Mouse (Mus musculus) thymus, postnatal 4 days (tissue): Measurements from ENCODE around the gene Rftn2.

Source experiments
- DNase-seq: peaks from one replicate; pipeline ENCODE4 v3.0.0; 2021

The Rftn2 gene

DNA sequence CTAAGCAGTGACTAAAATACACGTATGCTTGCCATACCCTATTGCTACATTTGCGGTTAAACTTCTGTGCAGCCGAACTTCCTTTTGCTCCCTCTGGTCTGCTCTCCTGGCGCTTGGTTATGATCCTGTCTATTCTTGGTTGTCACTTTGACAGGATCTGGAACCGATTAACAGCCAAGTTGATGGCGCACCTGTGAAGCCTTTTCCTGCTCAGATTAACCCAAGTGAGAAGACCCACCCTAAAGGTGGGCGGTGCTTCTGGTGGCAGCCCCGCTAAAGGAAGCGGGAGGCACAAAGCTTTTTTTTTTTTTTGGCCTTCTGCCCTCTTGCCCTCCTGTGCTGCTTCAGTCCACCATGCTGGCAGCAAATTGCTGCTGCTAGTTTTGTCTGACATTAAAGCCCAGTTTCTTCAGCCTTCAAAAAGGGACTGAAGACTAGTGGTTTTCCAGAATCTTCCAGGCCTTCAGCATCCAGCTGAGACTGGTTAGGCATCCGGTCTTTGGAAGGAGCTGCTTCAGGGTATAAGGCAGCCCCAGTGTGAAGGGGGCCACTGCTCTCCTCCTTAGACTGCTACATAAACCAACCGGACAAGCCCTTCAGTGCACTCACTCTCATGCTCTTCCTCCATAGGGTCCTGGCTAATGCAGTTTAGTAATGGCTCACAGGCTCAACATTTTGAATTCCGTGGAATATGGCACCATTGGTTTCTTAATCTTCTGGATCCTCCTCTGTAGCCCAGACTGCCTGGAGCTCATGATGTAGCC is 16.2 kb downstream of the Rftn2 start:
- peak; percentile 67 for DNase-seq

DNA sequence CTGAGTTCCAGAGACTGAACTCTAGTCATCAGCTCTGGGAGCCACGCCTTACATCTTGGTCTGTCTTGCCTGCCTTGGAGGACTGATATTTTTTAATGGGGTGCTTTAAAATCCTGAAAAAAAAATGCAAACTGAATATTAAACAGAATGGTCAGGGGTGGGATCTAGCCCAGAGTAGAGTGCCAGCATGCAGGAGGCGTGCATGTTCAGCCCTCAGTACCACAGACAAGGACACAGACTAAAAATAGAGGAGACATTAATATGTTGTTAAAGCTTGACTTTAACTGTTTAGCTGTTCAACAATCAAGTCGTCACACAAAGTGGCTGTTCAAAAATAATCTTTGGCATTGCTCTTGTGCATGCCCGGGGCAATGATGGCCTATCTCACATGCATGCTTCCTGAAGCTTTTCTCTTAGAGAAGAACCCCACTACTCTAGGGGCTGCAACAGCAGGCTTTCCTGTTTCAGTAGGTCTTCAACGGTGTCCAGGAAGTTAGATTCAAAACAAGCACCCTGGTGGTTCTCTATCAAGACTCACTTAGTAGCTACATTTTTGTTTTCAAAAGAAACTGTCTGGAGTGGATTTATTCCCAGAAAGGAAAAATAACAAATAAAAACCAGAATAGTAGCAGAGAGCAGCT is 18.0 kb downstream of the Rftn2 start:
- peak; percentile 28 for DNase-seq

DNA sequence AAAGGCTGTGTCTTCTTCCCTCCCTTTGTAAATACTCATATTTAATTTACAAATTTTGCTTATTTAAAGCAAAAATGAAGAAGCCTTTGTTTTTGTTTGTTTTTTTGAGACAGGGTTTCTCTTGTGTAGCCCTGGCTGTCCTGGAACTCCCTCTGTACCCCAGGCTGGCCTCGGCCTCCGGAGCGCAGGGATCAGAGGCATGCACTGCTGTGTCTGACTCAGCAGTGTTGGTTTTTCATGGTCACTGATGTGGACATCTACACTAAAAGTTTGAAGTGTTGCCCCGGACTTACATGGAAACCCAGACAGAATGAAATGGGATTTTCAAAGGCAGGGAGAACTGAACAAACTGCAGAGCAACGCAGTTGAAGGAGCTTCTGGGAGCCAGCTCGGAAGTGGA is 19.0 kb downstream of the Rftn2 start:
- no peak for DNase-seq

DNA sequence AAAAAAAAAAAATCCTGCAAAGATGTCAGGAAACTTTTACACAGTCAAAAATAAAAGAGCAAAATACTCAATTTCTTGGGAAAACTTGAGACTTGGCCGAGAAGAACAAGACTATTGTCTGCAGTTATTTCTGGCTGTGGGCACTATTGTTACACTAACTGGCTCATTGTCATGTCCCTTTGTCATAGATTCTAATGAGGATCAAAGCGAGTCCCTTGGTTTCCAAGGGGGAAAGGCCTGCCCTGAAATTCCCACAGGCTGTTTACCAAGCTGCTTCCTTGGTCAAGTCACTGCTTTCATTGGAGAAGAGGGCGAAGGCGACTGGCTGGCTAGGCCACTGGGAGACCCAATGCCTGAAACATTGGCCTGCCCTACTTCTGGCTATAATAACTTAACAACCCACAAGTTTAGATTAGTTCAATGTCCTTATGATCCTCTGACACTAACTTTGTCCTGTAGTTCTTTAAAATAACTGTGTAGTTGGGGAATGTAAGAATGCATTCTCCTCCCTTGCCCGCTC is 20.7 kb downstream of the Rftn2 start:
- DNase-seq, result no peak

DNA sequence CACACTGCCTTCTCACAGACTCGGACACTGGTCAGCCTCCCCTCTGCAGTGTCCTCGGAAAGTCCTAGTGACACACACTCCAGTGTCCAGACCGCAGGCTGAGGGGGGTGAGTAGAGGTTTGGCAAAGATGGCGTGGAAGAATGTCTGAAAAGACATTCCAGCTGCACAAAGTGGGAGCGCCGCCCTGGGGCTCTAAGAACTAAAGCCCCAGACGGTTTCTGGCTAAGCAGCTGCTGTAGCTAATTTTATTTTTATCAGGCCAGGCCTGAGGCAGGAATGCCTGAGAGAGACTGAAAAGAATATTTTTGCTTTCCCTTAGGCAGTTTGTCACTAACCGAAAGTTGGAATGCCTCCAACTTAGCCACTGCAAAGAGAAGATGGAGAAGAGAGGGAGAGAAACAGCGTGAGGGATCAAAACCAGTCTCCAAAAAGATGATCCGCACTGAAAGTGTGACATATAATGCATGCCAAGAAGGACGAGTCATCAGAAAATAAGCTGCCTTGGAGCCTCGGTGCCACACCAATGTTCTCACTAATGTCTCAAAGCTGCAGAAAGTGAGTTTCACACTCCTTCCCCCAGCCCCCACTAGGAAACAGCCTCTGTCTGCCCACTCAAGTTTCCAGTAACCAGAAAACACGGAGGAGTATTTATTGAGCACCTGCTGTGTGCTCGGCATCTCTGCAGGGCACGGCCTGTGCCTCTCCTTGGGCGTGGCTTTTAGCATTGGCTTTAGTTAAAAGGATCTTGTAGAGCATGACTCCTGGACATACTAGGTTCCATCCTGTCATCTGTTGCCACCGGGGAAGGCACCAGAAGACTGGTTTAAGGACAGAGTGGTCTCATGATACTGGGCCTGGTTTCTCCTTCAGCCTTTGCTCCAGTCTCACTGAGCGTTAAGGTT is 24.5 kb downstream of the Rftn2 start:
- DNase-seq, result no peak

DNA sequence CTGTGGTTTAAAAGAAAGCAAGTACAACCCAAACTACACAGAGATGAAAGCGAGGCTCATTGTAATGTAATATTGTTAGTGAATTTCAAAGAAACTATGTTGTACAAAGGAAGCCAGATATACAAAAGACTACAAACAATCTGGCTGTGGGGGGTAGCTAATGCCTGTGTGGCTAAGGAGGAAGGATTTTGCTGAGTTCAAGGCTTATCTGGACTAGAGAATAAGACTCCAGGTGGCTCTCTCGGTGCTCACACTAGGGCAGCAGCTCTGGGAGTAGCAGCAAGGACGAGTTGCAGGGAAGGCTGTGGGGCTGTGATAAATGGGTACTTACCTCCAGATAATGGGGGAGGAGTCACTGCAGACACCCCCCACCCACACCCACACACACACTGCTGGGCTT is 27.9 kb downstream of the Rftn2 start:
- DNase-seq, result no peak

DNA sequence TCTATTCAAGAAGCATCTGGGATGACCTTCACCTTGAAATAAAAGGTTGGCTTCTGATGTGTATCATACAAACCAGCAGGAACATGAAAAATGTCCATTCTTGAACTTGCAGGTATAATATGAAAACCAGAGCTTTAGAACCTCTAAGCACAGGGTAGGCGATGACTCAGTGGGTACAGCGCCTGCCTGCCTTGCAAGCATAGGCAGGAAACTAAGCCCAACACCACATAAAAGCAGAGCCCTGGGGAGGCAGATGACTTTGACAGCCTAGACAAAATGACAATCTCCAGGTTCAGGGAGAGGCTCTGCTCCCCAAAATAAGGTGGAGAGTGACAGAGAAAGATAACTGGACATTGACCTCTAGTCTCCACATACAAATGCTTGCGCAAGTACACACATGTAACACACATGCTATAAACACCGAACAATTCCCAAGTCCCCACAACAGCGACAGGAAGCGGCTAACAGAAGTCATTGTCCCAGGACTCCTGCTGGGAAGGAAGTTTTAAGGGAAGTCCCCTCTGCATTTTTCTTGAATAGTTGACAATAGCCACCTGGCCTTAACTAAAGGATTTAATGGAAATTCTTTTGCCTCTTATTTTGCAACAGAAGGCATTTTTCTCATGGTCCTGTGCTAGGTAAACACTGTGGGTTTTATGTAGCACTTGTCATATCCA is 30.1 kb downstream of the Rftn2 start:
- DNase-seq, result peak; percentile 43

DNA sequence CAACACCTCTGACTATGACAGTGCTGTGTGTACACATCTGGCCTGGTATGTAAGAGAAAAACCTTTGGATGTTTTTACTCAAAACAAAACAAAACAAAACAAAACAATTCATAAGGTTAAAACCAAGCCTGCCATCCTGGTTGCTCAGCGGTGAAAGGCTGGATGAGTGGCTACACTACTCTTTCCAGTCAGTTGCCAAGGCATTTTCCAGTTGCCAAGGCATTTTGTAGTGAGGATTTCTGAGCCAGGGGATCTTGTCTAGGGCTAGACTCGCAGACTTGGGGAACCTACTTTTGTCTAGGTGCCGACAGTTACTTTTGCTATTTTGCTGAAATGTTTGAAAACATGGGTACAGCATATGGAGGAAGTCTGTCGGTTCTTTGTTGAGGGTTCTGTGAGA is 31.6 kb downstream of the Rftn2 start:
- DNase-seq, result no peak

DNA sequence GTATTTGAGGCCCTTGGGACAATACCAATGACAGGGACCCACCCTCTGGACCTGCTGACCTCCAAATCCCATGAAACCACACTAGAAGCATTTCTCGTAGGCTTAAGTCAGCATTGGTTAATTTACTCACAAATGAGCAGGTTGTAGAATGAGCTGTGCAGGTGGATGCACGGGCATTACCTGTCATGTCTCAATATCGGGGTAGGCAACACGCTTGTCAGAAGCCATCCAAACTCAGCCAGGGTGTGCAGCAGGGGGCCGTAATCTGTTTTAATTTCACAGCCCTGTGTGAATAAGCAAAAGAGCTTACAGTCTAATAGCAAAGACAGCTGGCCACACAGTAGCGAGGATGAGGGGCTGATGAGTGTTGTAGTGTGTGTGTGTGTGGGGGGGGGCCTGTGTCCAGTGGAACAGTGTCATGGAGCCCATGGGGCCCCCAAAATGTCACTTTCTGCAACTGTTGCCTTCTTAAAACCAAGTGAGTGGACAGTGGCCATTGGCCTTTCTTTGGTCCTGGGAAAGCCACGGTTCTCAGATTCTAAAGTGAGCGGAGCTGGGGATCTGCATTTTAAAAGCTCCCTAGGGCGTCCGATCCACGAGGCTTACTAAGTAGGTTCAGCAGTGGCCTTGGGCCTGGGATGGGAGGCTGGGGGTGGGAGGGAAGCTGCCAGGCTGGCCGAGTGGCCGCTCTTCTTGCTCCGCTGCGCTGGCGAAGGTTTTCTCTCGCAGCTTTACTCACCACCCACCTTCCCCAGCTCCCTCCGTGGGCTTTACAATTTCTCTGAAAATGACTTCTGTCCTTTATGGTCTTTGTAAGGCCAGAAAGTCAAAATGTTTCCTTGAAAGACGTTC is 32.3 kb downstream of the Rftn2 start:
- no peak for DNase-seq

DNA sequence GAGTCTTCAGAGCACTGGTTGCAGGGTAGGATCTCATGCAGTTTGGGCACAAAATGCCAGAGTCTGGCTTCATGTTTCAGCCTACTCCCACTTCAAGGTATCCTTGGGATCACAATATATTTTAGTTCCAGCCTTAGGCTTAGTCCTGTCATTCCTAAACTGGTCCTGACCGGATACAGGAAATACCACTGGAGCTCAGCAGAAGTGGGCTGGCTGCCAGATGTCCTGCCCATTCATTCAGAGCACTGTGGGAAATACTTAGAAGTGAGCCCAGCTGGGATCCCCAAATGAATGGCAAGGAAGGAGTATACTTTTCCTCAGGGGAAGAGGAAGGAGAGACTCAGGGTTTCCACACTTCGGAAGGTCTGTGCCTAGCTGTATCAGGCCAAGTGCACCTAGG is 33.3 kb downstream of the Rftn2 start:
- no peak for DNase-seq

DNA sequence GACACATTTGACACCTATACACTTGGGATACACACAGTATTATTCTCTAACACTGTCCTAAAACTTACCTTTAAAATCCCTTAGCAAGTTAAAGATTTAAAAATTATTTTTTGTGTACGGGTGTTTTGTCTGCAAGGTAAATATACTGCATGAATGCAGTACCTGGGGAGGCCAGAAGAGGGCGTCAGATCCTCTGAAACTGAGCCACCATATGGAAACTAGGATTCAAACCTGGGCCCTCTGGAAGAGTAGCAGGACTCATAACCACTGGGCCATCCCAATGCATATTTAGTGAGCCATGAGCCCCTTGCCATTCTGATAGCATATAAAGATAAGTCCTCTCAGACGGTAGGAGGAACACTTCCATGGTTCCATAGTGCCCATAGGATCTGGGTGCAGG is 33.8 kb downstream of the Rftn2 start:
- DNase-seq, result peak; percentile 69

DNA sequence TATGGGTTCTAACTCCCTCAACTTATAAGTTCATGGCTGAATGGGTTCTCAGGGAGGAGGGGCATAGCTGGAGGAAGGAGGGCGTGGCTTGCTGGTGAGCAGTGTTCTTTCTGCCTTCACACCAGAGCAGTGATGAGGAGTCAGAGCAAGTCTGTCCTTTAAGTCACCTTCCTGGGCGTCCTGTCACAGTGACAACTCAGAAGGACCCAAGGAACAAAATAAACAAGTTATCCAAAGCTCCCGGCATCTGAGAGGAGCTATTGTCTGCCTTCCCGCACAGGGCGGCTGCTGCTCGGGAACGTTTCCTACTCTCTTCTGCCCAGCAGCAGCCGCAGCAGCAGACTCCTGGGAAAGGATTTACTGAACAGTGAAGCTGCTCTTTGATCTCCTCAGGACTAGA is 34.6 kb downstream of the Rftn2 start:
- DNase-seq, result no peak

DNA sequence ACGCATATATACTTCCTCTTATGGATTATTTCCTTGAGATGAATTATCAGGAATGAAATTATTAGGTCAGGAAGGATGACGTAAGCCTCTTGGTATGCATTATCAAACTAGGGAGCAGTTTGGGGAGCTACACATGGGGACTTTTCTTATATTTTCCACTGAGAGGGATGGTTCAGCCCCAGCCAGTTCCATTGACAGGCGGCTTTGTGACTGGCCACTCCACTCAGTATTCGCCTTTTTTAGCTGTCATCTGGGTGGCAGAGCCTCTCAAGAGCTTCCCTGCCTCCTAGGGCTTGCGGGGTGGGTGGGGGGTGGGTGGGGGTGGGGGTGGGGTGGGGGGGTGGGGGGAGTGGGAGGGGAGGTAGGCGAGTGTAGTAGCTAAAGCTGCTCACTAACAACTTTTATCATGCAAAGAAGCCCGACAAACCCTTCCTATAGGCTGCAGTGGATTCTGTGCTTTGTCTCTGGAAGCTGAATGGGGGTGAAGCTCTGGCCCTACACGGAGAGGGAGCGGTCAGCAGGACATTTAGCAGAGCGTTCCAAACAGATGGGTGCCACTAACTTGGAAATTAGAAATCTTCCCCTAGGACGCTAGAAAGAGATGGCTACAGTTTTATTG is 39.9 kb downstream of the Rftn2 start:
- DNase-seq, result no peak

DNA sequence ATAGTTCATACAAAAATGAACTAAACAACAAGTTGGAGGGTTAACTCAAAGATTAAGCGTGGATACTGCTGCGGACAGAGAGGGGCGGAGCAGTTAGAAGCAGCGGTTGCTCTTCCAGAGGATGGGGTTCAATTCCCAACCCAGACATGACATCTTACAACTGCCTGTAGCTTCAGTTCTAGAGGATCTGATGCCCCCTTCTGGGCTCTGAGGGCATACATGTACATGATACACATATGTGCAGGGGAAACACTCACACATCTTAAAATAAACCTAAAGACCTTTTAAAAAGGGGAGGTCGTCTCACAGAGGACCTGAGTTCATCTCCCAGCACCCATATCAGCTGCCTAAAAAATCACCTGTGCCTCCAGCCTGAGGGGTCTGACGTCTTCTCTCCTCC is 40.9 kb downstream of the Rftn2 start:
- peak; percentile 23 for DNase-seq

DNA sequence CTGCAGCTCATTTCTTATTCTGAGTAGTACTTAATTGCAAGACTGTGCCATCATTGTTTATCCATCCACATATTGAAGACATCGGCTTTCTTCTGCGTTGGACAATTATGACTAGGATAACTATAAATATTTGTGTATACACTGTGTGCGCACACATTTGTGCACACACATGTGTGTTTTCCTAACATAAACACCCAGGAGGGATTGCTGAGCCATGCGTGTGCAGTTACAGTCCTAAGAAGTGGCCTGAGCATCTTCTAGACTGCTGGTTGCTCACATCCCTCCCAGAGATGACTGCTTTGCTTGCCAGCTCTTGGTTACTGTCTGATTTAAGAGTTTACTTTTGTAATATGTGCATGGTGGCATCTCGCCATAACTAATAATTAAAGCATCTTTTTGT is 44.2 kb downstream of the Rftn2 start:
- DNase-seq, result no peak

DNA sequence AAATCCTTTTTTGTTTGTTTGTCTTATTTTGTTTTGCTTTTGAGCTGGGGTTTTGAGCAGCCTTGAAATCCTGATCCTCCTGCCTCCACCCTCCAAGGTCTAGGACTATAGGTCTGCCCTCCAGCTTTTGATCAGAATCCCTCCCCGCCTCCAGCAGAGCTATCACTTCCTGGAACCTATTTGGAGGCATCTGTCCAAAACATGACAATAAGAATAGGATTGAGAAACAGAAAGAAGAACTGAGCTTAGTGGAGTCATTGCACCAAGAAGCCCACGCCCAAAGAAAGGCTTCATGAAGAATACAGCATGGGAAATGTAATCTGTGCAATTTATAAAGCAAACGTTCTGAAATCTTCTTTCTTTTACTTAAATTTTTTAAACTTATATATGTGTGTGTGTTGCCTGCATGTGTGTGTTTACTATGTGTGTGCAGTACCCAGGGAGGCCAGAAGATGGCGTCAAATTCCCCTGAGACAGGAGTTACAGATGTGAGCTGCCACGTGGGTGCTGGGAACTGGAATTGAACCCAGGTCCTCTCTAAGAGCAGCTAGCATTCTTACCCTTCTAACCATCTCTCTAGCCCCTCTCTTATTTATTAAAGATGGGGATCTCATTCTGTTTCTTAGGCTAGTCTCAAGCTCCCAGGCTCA is 46.5 kb downstream of the Rftn2 start:
- DNase-seq, result no peak

DNA sequence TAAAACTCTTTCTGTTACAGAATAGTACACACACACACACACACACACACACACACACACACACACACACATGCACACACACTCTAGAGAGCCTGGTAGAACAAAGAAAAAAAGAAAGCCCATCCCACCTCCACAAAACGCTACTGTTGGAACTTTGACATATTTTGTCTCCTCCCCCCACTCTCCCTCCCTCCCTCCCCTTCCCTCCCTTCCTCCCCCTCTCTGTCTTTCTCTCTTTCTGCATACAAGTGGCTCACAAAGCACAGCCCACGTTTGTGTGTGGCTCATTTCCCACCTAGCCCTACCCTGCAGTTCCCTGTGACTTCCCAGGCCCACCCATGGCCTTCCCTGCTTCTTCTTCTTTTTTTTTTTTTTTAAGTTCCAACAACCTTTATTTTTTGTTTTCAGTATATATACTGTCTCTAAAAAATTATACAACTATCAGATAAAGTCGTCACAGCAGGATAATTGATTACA is 52.0 kb downstream of the Rftn2 start:
- no peak for DNase-seq

DNA sequence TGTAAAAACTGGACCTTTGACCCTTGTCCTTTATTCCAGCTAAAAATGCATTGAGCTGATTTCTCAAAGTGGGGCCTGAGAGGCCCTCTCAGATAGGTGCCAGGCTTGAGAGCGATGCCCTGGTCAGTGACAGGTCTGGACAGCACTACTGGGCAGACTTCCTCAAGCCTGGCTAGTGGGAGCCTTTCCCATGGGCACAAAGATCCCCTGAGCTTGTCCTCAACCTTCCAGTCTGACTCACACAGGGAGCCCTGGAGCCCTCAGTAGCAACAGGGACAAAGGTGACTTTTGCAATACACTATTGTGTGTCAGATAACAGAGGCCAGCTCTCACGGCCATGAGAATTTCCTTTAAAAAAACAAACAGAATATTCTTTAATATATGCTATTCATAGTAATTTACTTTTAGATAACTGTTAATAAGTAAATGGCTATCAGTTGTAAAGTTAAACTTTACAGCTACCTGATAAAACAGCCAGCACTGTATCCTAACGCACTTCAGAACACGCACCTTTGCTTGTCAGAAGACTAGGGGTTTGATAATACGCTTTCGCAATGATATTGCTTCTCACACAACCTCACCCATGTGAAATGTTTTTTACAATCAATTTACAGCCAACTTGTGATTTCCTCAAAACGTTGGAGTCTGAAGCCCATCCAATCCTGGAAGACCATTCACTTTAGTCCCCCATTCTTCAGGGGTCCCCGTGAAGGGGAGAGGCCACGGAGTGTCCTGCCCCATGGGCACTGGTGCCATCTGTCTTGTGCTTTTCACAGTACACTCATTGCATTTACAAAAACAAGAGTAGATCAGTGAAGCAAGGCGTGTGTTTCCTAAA is 52.6 kb downstream of the Rftn2 start:
- DNase-seq, result no peak

DNA sequence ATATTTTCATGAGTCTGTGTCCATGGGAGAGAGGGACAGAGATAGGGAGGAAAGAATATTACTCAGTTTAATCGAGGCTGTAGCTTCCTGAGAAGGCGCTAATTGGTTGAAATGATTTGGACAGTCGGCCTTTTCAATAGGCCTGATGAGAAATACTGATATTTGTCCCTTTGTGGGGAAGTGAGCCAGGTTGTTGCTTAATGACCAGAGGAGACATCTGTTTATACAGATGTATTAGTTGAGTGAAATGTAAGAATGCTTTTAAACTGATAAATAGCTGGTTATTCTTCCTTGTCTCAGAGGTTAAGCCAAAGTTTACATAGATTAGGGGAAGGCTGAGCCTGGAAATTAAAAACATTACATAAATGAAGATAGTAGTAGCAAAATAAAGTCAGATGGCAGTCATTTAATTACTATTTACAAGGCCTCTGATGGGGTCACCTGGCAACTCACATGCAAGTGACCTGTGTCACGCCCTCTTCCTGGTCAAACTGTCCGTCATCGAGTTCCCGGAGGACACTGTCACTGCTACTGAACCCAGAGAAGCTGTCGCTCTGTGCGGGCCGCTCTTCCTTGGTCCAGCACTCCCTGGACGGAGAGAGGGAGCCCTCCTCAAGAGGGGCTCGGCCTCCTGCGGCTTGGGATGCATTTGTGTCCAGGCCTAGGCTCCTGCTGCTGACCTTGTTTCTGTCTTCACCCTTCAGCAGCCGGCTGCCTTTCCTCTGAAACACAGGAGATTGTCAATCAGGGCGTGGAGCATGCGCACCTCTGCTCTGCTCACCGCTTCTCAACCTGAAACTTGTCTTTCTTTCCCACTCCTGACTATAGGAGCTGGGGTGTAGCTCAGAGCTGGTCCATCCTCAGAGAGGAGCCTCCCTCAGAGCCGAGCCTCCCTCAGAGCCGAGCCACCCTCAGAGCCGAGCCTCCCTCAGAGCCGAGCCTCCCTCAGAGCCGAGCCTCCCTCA is 54.9 kb downstream of the Rftn2 start:
- DNase-seq, result no peak
